Mouse (Mus musculus): ENCODE results near the gene Rnf5.

The Rnf5 gene

GRCm38 (mm10) chr17:34641945-34642344 lies 38.5 kb upstream of the Rnf5 start:
- TF ChIP-seq GATA4 (IDR thresholded peaks at IDR 0.05; ENCODE audit: insufficient replicate concordance, low read length), result no peak

- no peak for TF ChIP-seq GATA4 (IDR thresholded peaks at IDR 0.05; ENCODE audit: insufficient replicate concordance, low read length)
Observed at GRCm38 (mm10) chr17:34640778-34641601, 37.5 kb upstream of the Rnf5 start.

- TF ChIP-seq GATA4 (IDR thresholded peaks at IDR 0.05; ENCODE audit: insufficient replicate concordance, low read length), result no peak
Observed at GRCm38 (mm10) chr17:34639461-34640255, 36.2 kb upstream of the Rnf5 start.

GRCm38 (mm10) chr17:34637459-34637858 lies 34.0 kb upstream of the Rnf5 start:
- no peak for TF ChIP-seq GATA4 (IDR thresholded peaks at IDR 0.05; ENCODE audit: insufficient replicate concordance, low read length)

GRCm38 (mm10) chr17:34635671-34636070 lies 32.2 kb upstream of the Rnf5 start:
- no peak for TF ChIP-seq GATA4 (IDR thresholded peaks at IDR 0.05; ENCODE audit: insufficient replicate concordance, low read length)

GRCm38 (mm10) chr17:34632261-34632691 lies 28.8 kb upstream of the Rnf5 start:
- TF ChIP-seq GATA4 (IDR thresholded peaks at IDR 0.05; ENCODE audit: insufficient replicate concordance, low read length), result no peak; the same call in 1 of the 2 replicates

- no peak for TF ChIP-seq GATA4 (IDR thresholded peaks at IDR 0.05; ENCODE audit: insufficient replicate concordance, low read length)
Observed at GRCm38 (mm10) chr17:34631647-34632046, 28.2 kb upstream of the Rnf5 start.

- no peak for TF ChIP-seq GATA4 (IDR thresholded peaks at IDR 0.05; ENCODE audit: insufficient replicate concordance, low read length)
Observed at GRCm38 (mm10) chr17:34630761-34631301, 27.3 kb upstream of the Rnf5 start.

GRCm38 (mm10) chr17:34629796-34630603 lies 26.5 kb upstream of the Rnf5 start:
- TF ChIP-seq GATA4 (IDR thresholded peaks at IDR 0.05; ENCODE audit: insufficient replicate concordance, low read length), result no peak

- TF ChIP-seq GATA4 (IDR thresholded peaks at IDR 0.05; ENCODE audit: insufficient replicate concordance, low read length), result no peak
Observed at GRCm38 (mm10) chr17:34629221-34629751, 25.8 kb upstream of the Rnf5 start, which contains the start of gene Prrt1. Gene Prrt1, plus strand, starts transcription at chr17:34629533.

- no peak for TF ChIP-seq GATA4 (IDR thresholded peaks at IDR 0.05; ENCODE audit: insufficient replicate concordance, low read length)
Observed at GRCm38 (mm10) chr17:34628644-34628967, 25.1 kb upstream of the Rnf5 start.

GRCm38 (mm10) chr17:34627943-34628643 lies 24.6 kb upstream of the Rnf5 start, which contains the start of gene Ppt2:
Gene Ppt2, minus strand, starts transcription at chr17:34628510.
- no peak for TF ChIP-seq GATA4 (IDR thresholded peaks at IDR 0.05; ENCODE audit: insufficient replicate concordance, low read length)

- peak; percentile 52; the same call in 1 of the 2 replicates for TF ChIP-seq GATA4 (IDR thresholded peaks at IDR 0.05; ENCODE audit: insufficient replicate concordance, low read length)
Observed at GRCm38 (mm10) chr17:34627093-34627942, 23.8 kb upstream of the Rnf5 start.
